In the genomic region with DNA sequence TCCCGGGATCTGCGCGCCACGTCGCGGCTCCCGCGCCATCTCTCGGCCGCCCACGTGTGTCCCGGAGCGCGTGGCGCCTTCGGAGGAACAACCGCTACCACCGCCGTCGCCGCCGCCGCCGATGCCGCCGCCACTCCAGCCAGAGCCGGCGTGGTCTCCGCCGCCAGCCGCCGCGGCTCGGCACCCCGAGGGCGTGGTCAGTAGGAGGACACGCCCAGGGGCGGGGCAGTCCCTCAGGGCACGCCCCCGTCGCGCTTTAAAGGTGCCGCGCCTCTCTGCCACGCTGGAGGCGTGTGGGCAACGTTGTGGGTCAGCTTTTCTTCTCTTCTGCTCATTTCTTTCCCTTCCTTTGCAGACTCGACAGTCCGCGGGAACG, we compare ENCODE assay signal across 8 mouse cellular contexts. TPM values are rescaled to one million over a fixed set of nuclear protein-coding genes. Genes with fewer than 3 reads are reported as not detected.
DNase-seq lines count a peak whose midpoint lies in the region; ATAC-seq and TF ChIP-seq lines count a peak whose summit lies in the region.

Gene Fzd9, minus strand, starts transcription at position 152 of the 376 bp plus-strand sequence.

- peak within 1 kb of the TSS; percentile 95 for H3K4me2 ChIP-seq in forebrain, postnatal 0 days (ENCODE audit: low read depth)
- peak within 1 kb of the TSS; percentile 85 for H3K4me2 ChIP-seq in liver, embryonic 16.5 days (ENCODE audit: low read depth, low read length)
- peak within 1 kb of the TSS; percentile 96 for H3K4me2 ChIP-seq in neural tube, embryonic 13.5 days
- peak within 1 kb of the TSS; percentile 95 for H3K4me2 ChIP-seq in stomach, postnatal 0 days (replicated peaks; ENCODE audit: low read depth)

- DNase-seq in cerebellum, adult 2 months: peak; percentile 41 to 62
- DNase-seq in forebrain, postnatal 0 days: peak; percentile 93
- peak; percentile 86 to 87 for DNase-seq in heart, postnatal 36 days
- DNase-seq in layer of hippocampus, adult 11-12 months (ENCODE audit: low spot score): peak; percentile 84
- peak; percentile 89 for DNase-seq in stomach, postnatal 0 days (ENCODE audit: low spot score)

- TF ChIP-seq CTCF in ES-Bruce4 (IDR thresholded peaks at IDR 0.05; ENCODE audit: low read depth, low read length): no peak
- TF ChIP-seq CTCF in cerebellum, adult 2 months (IDR thresholded peaks at IDR 0.05; ENCODE audit: borderline replicate concordance, insufficient read depth, low read depth, low read length): no peak
- peak; percentile 23; the same call in 1 of the 2 replicates for TF ChIP-seq CTCF in forebrain, postnatal 0 days (IDR thresholded peaks at IDR 0.05; ENCODE audit: low read depth)
- TF ChIP-seq CTCF in stomach, postnatal 0 days (IDR thresholded peaks at IDR 0.05; ENCODE audit: low read depth): no peak

- H3K9me3 ChIP-seq in ES-Bruce4 (replicated peaks; ENCODE audit: control insufficient read depth, insufficient read depth, low read length, poor library complexity, severe bottlenecking): no peaks in the 10 kb centered on the region
- no peaks in the 10 kb centered on the region for H3K9me3 ChIP-seq in forebrain, postnatal 0 days (ENCODE audit: low read length)
- no peaks in the 10 kb centered on the region for H3K9me3 ChIP-seq in liver, embryonic 16.5 days (replicated peaks; ENCODE audit: control insufficient read depth, low read length)
- H3K9me3 ChIP-seq in neural tube, embryonic 13.5 days: no peaks in the 10 kb centered on the region
- no peaks in the 10 kb centered on the region for H3K9me3 ChIP-seq in stomach, postnatal 0 days (ENCODE audit: control insufficient read depth, low read length)

- peaks cover 2% of the 10 kb centered on the region for H3K4me1 ChIP-seq in ES-Bruce4 (ENCODE audit: control insufficient read depth, insufficient read depth, low read length)
- peaks cover 5% of the 10 kb centered on the region; the same call in 1 of the 2 replicates for H3K4me1 ChIP-seq in cerebellum, adult 2 months (ENCODE audit: control insufficient read depth, insufficient read depth, low read length)
- H3K4me1 ChIP-seq in forebrain, postnatal 0 days (ENCODE audit: insufficient read depth): 0 out of 2 replicates have a peak, but pooled peaks cover 4% of the 10 kb centered on the region
- peaks cover 11% of the 10 kb centered on the region for H3K4me1 ChIP-seq in liver, embryonic 16.5 days (ENCODE audit: control insufficient read depth, low read depth, low read length)
- peaks cover 75% of the 10 kb centered on the region for H3K4me1 ChIP-seq in neural tube, embryonic 13.5 days (replicated peaks)
- peaks cover 4% of the 10 kb centered on the region; the same call in 1 of the 2 replicates for H3K4me1 ChIP-seq in stomach, postnatal 0 days (replicated peaks; ENCODE audit: control insufficient read depth, insufficient read depth)

- peak within 1 kb of the TSS; percentile 75 for H3K4me3 ChIP-seq in ES-Bruce4 (ENCODE audit: low read depth, low read length)
- H3K4me3 ChIP-seq in cerebellum, adult 2 months (replicated peaks; ENCODE audit: insufficient read depth, low read depth, low read length): peak within 1 kb of the TSS; percentile 38
- peak within 1 kb of the TSS; percentile 65 for H3K4me3 ChIP-seq in forebrain, postnatal 0 days (ENCODE audit: low read depth, low read length)
- H3K4me3 ChIP-seq in liver, embryonic 16.5 days (ENCODE audit: low read depth, low read length): peak within 1 kb of the TSS; percentile 58
- H3K4me3 ChIP-seq in neural tube, embryonic 13.5 days: peak within 1 kb of the TSS; percentile 62
- peak within 1 kb of the TSS; percentile 52 for H3K4me3 ChIP-seq in stomach, postnatal 0 days (ENCODE audit: low read depth, low read length)

- H3K36me3 ChIP-seq in ES-Bruce4 (ENCODE audit: control insufficient read depth, insufficient read depth, low read length, poor library complexity, severe bottlenecking): no peaks in the 10 kb centered on the region
- peaks cover 6% of the 10 kb centered on the region for H3K36me3 ChIP-seq in forebrain, postnatal 0 days (ENCODE audit: insufficient read depth)
- peaks cover 6% of the 10 kb centered on the region for H3K36me3 ChIP-seq in liver, embryonic 16.5 days (ENCODE audit: control insufficient read depth, insufficient read depth)
- H3K36me3 ChIP-seq in neural tube, embryonic 13.5 days: peaks cover 14% of the 10 kb centered on the region
- no peaks in the 10 kb centered on the region; the same call in 1 of the 2 replicates for H3K36me3 ChIP-seq in stomach, postnatal 0 days (ENCODE audit: control insufficient read depth, insufficient read depth, low read length)

- H3K27ac ChIP-seq in ES-Bruce4 (ENCODE audit: insufficient read depth, low read length): no peak within 1 kb of the TSS
- no peak within 1 kb of the TSS for H3K27ac ChIP-seq in cerebellum, adult 2 months (ENCODE audit: insufficient read depth, low read length)
- H3K27ac ChIP-seq in forebrain, postnatal 0 days (ENCODE audit: low read depth, low read length): peak within 1 kb of the TSS; percentile 54
- no peak within 1 kb of the TSS for H3K27ac ChIP-seq in liver, embryonic 16.5 days (ENCODE audit: low read length)
- no peak within 1 kb of the TSS; the same call in 1 of the 2 replicates for H3K27ac ChIP-seq in neural tube, embryonic 13.5 days (replicated peaks)
- no peak within 1 kb of the TSS for H3K27ac ChIP-seq in stomach, postnatal 0 days (replicated peaks)

- no peak for TF ChIP-seq POLR2A in ES-Bruce4 (IDR thresholded peaks at IDR 0.05; ENCODE audit: insufficient read depth, low read length)
- TF ChIP-seq POLR2A in cerebellum, adult 2 months (IDR thresholded peaks at IDR 0.05; ENCODE audit: borderline replicate concordance, insufficient read depth, low read length): no peak

- ATAC-seq in forebrain, postnatal 0 days: peak; percentile 91
- peak; percentile 88 for ATAC-seq in liver, embryonic 16.5 days (ENCODE audit: low read depth)
- ATAC-seq in neural tube, embryonic 13.5 days (ENCODE audit: low read depth): peak; percentile 81
- peak; percentile 92 for ATAC-seq in stomach, postnatal 0 days (ENCODE audit: low FRiP score, low TSS enrichment)

- intact Hi-C loops in heart, postnatal 36 days (cut with DNase I): no loop called here

- peak within 1 kb of the TSS; percentile 57 for H3K9ac ChIP-seq in ES-Bruce4 (ENCODE audit: low read depth, poor library complexity, severe bottlenecking)
- H3K9ac ChIP-seq in forebrain, postnatal 0 days: peak within 1 kb of the TSS; percentile 63
- H3K9ac ChIP-seq in liver, embryonic 16.5 days (ENCODE audit: low read depth, low read length): peak within 1 kb of the TSS; percentile 31; the same call in 1 of the 2 replicates
- H3K9ac ChIP-seq in neural tube, embryonic 13.5 days: peak within 1 kb of the TSS; percentile 74
- peak within 1 kb of the TSS; percentile 45 for H3K9ac ChIP-seq in stomach, postnatal 0 days (ENCODE audit: low read length)

- TF ChIP-seq EP300 in ES-Bruce4 (IDR thresholded peaks at IDR 0.05; ENCODE audit: insufficient read depth, low read depth, low read length): no peak
- TF ChIP-seq EP300 in stomach, postnatal 0 days (optimal IDR thresholded peaks at IDR 0.05): no peak

- WGBS in cerebellum, adult 2 months: under 1% methylated on average over 51 of the region's 51 CpGs
- WGBS in forebrain, postnatal 0 days: 5% methylated on average over 33 of the region's 51 CpGs
- under 1% methylated on average over 51 of the region's 51 CpGs for WGBS in liver, embryonic 16.5 days (ENCODE audit: insufficient replicate concordance)
- under 1% methylated on average over 50 of the region's 51 CpGs for WGBS in neural tube, embryonic 13.5 days
- WGBS in stomach, postnatal 0 days: under 1% methylated on average over 49 of the region's 51 CpGs

- no peaks in the 10 kb centered on the region for H3K27me3 ChIP-seq in ES-Bruce4 (ENCODE audit: control insufficient read depth, insufficient read depth, low read length, poor library complexity, severe bottlenecking)
- no peaks in the 10 kb centered on the region; the same call in 1 of the 2 replicates for H3K27me3 ChIP-seq in cerebellum, adult 2 months (ENCODE audit: control insufficient read depth, insufficient read depth, low read length)
- H3K27me3 ChIP-seq in forebrain, postnatal 0 days (ENCODE audit: insufficient read depth, low read length): no peaks in the 10 kb centered on the region
- H3K27me3 ChIP-seq in liver, embryonic 16.5 days (ENCODE audit: control insufficient read depth, insufficient read depth, low read depth, low read length): peaks cover 24% of the 10 kb centered on the region
- H3K27me3 ChIP-seq in neural tube, embryonic 13.5 days: peaks cover 15% of the 10 kb centered on the region
- peaks cover 5% of the 10 kb centered on the region; the same call in 1 of the 2 replicates for H3K27me3 ChIP-seq in stomach, postnatal 0 days (ENCODE audit: control insufficient read depth, insufficient read depth, low read length)

RNA-seq across cellular contexts. Expression of gene Fzd9, which starts in this region (rescaled TPM):
- 2.8 and 3.0 TPM in 2 replicates for polyA plus RNA-seq in ES-Bruce4 (2011; ENCODE audit: insufficient read depth, insufficient read length, low read depth, missing spikeins)
- polyA plus RNA-seq in cerebellum, adult 2 months (2012; rRNA removed): 8.5 and 10.1 TPM in 2 replicates
- 16.5 and 19.7 TPM in 2 replicates for total RNA-seq in forebrain, postnatal 0 days (2014; rRNA removed)
- polyA plus RNA-seq in forebrain, postnatal 0 days (2015; fragmentation: Nextera tagmentation; extraction: Ambion mirVana): 14.2 and 16.6 TPM in 2 replicates
- under 1 TPM; 0.73 to 0.75 TPM for total RNA-seq in heart, postnatal 36 days (2021)
- polyA plus RNA-seq in liver, embryonic 16.5 days (2015; fragmentation: Nextera tagmentation; extraction: Ambion mirVana): 0.14 and 0.34 TPM in 2 replicates
- polyA plus RNA-seq in neural tube, embryonic 13.5 days (2015; fragmentation: Nextera tagmentation; extraction: Ambion mirVana): 11.6 and 12.1 TPM in 2 replicates
- polyA plus RNA-seq in stomach, postnatal 0 days (2015; fragmentation: Nextera tagmentation; extraction: Ambion mirVana): 0.42 and 0.54 TPM in 2 replicates

Comparison
In these comparisons a context has a peak if more than half of its experiments do, and no peak if none do; other contexts are left out.
1. Peak in DNase-seq in heart, postnatal 36 days; RNA of the gene not detected or under 1 TPM.
2. Peak in ATAC-seq, H3K4me3 ChIP-seq, H3K9ac ChIP-seq and H3K4me2 ChIP-seq in liver, embryonic 16.5 days; RNA of the gene not detected or under 1 TPM.
3. Peak in DNase-seq, ATAC-seq, H3K4me3 ChIP-seq, H3K9ac ChIP-seq and H3K4me2 ChIP-seq in stomach, postnatal 0 days; RNA of the gene not detected or under 1 TPM.